Mouse (Mus musculus): ENCODE results near the gene Rab11fip2. TPM values are rescaled to one million over a fixed set of nuclear protein-coding genes. Genes with fewer than 3 reads are reported as not detected.

The Rab11fip2 gene
- polyA plus RNA-seq, 1 experiment = 8.2 TPM

GRCm38 (mm10) chr19:59917901-59918613 is 25.4 kb downstream of the Rab11fip2 start:
- no peak overlapping the region for H3K27ac ChIP-seq (ENCODE audit: insufficient read depth, low read depth, low read length)
- TF ChIP-seq POLR2A (IDR thresholded peaks at IDR 0.05; ENCODE audit: borderline replicate concordance, low read depth, low read length) (no peak), CTCF (IDR thresholded peaks at IDR 0.05; ENCODE audit: low read depth, low read length) (no peak)
- no peak overlapping the region for H3K4me3 ChIP-seq (ENCODE audit: insufficient read depth, low read length)
- 0 out of 2 replicates have a peak, but pooled peaks cover 3% of the 10 kb centered on the region for H3K4me1 ChIP-seq (ENCODE audit: control insufficient read depth, insufficient read depth, low read length)

- Histone ChIP-seq H3K27ac (ENCODE audit: insufficient read depth, low read depth, low read length) (no peak overlapping the region), H3K4me3 (ENCODE audit: insufficient read depth, low read length) (no peak overlapping the region), H3K4me1 (ENCODE audit: control insufficient read depth, insufficient read depth, low read length) (no peaks in the 10 kb centered on the region)
- TF ChIP-seq POLR2A (IDR thresholded peaks at IDR 0.05; ENCODE audit: borderline replicate concordance, low read depth, low read length) (no peak), CTCF (IDR thresholded peaks at IDR 0.05; ENCODE audit: low read depth, low read length) (no peak)
These were observed 31.9 kb downstream of the Rab11fip2 start for GRCm38 (mm10) chr19:59911554-59911953.

GRCm38 (mm10) chr19:59905296-59906081 is 38.0 kb downstream of the Rab11fip2 start:
- Histone ChIP-seq H3K4me1 (ENCODE audit: control insufficient read depth, insufficient read depth, low read length) (no peaks in the 10 kb centered on the region), H3K4me3 (ENCODE audit: insufficient read depth, low read length) (no peak overlapping the region), H3K27ac (ENCODE audit: insufficient read depth, low read depth, low read length) (no peak overlapping the region)
- TF ChIP-seq CTCF (IDR thresholded peaks at IDR 0.05; ENCODE audit: low read depth, low read length) (no peak), POLR2A (IDR thresholded peaks at IDR 0.05; ENCODE audit: borderline replicate concordance, low read depth, low read length) (no peak)

- Histone ChIP-seq H3K4me3 (ENCODE audit: insufficient read depth, low read length) (no peak overlapping the region), H3K4me1 (ENCODE audit: control insufficient read depth, insufficient read depth, low read length) (no peaks in the 10 kb centered on the region), H3K27ac (ENCODE audit: insufficient read depth, low read depth, low read length) (no peak overlapping the region)
- TF ChIP-seq POLR2A (IDR thresholded peaks at IDR 0.05; ENCODE audit: borderline replicate concordance, low read depth, low read length) (no peak), CTCF (IDR thresholded peaks at IDR 0.05; ENCODE audit: low read depth, low read length) (no peak)
These were observed 43.5 kb downstream of the Rab11fip2 start for GRCm38 (mm10) chr19:59899965-59900364.

- H3K27ac ChIP-seq (ENCODE audit: insufficient read depth, low read depth, low read length) = no peak overlapping the region
- no peak overlapping the region for H3K4me3 ChIP-seq (ENCODE audit: insufficient read depth, low read length)
These were observed 45.2 kb downstream of the Rab11fip2 start for GRCm38 (mm10) chr19:59898301-59898700.

GRCm38 (mm10) chr19:59889383-59889782 is 54.1 kb downstream of the Rab11fip2 start:
- H3K27ac ChIP-seq (ENCODE audit: insufficient read depth, low read depth, low read length) = no peak overlapping the region
- TF ChIP-seq CTCF (IDR thresholded peaks at IDR 0.05; ENCODE audit: low read depth, low read length) = no peak
- no peak for TF ChIP-seq POLR2A (IDR thresholded peaks at IDR 0.05; ENCODE audit: borderline replicate concordance, low read depth, low read length)
- no peaks in the 10 kb centered on the region for H3K4me1 ChIP-seq (ENCODE audit: control insufficient read depth, insufficient read depth, low read length)
- no peak overlapping the region for H3K4me3 ChIP-seq (ENCODE audit: insufficient read depth, low read length)

More at GRCm38 (mm10) chr19:59898301-59898700, 45.2 kb downstream of the Rab11fip2 start:
- TF ChIP-seq CTCF (IDR thresholded peaks at IDR 0.05; ENCODE audit: low read depth, low read length) (no peak), POLR2A (IDR thresholded peaks at IDR 0.05; ENCODE audit: borderline replicate concordance, low read depth, low read length) (no peak)
- no peaks in the 10 kb centered on the region for H3K4me1 ChIP-seq (ENCODE audit: control insufficient read depth, insufficient read depth, low read length)

- Histone ChIP-seq H3K27ac (ENCODE audit: insufficient read depth, low read depth, low read length) (no peak overlapping the region), H3K4me3 (ENCODE audit: insufficient read depth, low read length) (no peak overlapping the region), H3K4me1 (ENCODE audit: control insufficient read depth, insufficient read depth, low read length) (no peaks in the 10 kb centered on the region)
- TF ChIP-seq POLR2A (IDR thresholded peaks at IDR 0.05; ENCODE audit: borderline replicate concordance, low read depth, low read length) (no peak), CTCF (IDR thresholded peaks at IDR 0.05; ENCODE audit: low read depth, low read length) (no peak)
These were observed 54.6 kb downstream of the Rab11fip2 start for GRCm38 (mm10) chr19:59888846-59889245.

GRCm38 (mm10) chr19:59887866-59888265 is 55.6 kb downstream of the Rab11fip2 start:
- TF ChIP-seq POLR2A (IDR thresholded peaks at IDR 0.05; ENCODE audit: borderline replicate concordance, low read depth, low read length) (no peak), CTCF (IDR thresholded peaks at IDR 0.05; ENCODE audit: low read depth, low read length) (no peak)

GRCm38 (mm10) chr19:59885301-59885700 is 58.2 kb downstream of the Rab11fip2 start:
- no peak overlapping the region for H3K27ac ChIP-seq (ENCODE audit: insufficient read depth, low read depth, low read length)
- H3K4me3 ChIP-seq (ENCODE audit: insufficient read depth, low read length) = no peak overlapping the region
- TF ChIP-seq POLR2A (IDR thresholded peaks at IDR 0.05; ENCODE audit: borderline replicate concordance, low read depth, low read length) (no peak), CTCF (IDR thresholded peaks at IDR 0.05; ENCODE audit: low read depth, low read length) (no peak)
- no peaks in the 10 kb centered on the region for H3K4me1 ChIP-seq (ENCODE audit: control insufficient read depth, insufficient read depth, low read length)

More at GRCm38 (mm10) chr19:59887866-59888265, 55.6 kb downstream of the Rab11fip2 start:
- no peak overlapping the region for H3K27ac ChIP-seq (ENCODE audit: insufficient read depth, low read depth, low read length)
- no peak overlapping the region for H3K4me3 ChIP-seq (ENCODE audit: insufficient read depth, low read length)
- no peaks in the 10 kb centered on the region for H3K4me1 ChIP-seq (ENCODE audit: control insufficient read depth, insufficient read depth, low read length)

- no peak overlapping the region for H3K4me3 ChIP-seq (ENCODE audit: insufficient read depth, low read length)
- H3K27ac ChIP-seq (ENCODE audit: insufficient read depth, low read depth, low read length) = no peak overlapping the region
- H3K4me1 ChIP-seq (ENCODE audit: control insufficient read depth, insufficient read depth, low read length) = no peaks in the 10 kb centered on the region
- TF ChIP-seq CTCF (IDR thresholded peaks at IDR 0.05; ENCODE audit: low read depth, low read length) (no peak), POLR2A (IDR thresholded peaks at IDR 0.05; ENCODE audit: borderline replicate concordance, low read depth, low read length) (no peak)
These were observed 66.2 kb downstream of the Rab11fip2 start for GRCm38 (mm10) chr19:59877238-59877637.
